ENCODE assay signal across 17 mouse cellular contexts in genomic region chr14:73891451-73891850, GRCm38 (mm10).
"Had no signal": no experiment of that assay in that cellular context is flagged by ENCODE, and none has a peak within 500 bp of the region (broad histone marks: within the 10 kb centered on the region; RNA-seq: fewer than 3 reads in every experiment).

No protein-coding gene starts in this region.

- H3K4me2 ChIP-seq: lung, embryonic 15.5 days; midbrain, embryonic 11.5 days; midbrain, embryonic 13.5 days; midbrain, embryonic 15.5 days; neural tube, embryonic 12.5 days had no signal

- H3K9me3 ChIP-seq: lung, embryonic 15.5 days; midbrain, embryonic 13.5 days; midbrain, embryonic 15.5 days; neural tube, embryonic 12.5 days had no signal

- DNase-seq: liver, postnatal 0 days; lung, adult 2 months; lung, postnatal 14 days; lung, postnatal 36 days; right cerebral cortex, postnatal 25 days; right cerebral cortex, postnatal 4 days; spleen, adult 18-20 months; thymus, adult 18-20 months; thymus, postnatal 14 days; thymus, postnatal 36 days had no signal

- H3K27ac ChIP-seq: lung, embryonic 15.5 days; macrophage; midbrain, embryonic 13.5 days; midbrain, embryonic 15.5 days; neural tube, embryonic 12.5 days had no signal

- H3K27me3 ChIP-seq: lung, embryonic 15.5 days; midbrain, embryonic 13.5 days; midbrain, embryonic 15.5 days; neural tube, embryonic 12.5 days had no signal

- H3K9ac ChIP-seq: liver, postnatal 0 days; lung, embryonic 15.5 days; midbrain, embryonic 13.5 days; midbrain, embryonic 15.5 days; neural tube, embryonic 12.5 days had no signal

- H3K4me3 ChIP-seq: lung, embryonic 15.5 days; midbrain, embryonic 13.5 days; midbrain, embryonic 15.5 days; neural tube, embryonic 12.5 days had no signal

- H3K36me3 ChIP-seq: lung, embryonic 15.5 days; midbrain, embryonic 13.5 days; midbrain, embryonic 15.5 days; neural tube, embryonic 12.5 days had no signal

- ATAC-seq: liver, postnatal 0 days; lung, postnatal 0 days; midbrain, embryonic 13.5 days; midbrain, embryonic 15.5 days had no signal

- H3K4me1 ChIP-seq: lung, embryonic 15.5 days; midbrain, embryonic 13.5 days; midbrain, embryonic 15.5 days; neural tube, embryonic 12.5 days had no signal
